26 mouse cellular contexts compared by ENCODE assay signal in genomic region chr6:94841881-94842280, GRCm38 (mm10).
"Had no signal": no experiment of that assay in that cellular context is flagged by ENCODE, and none has a peak within 500 bp of the region (broad histone marks: within the 10 kb centered on the region; RNA-seq: fewer than 3 reads in every experiment).

No protein-coding gene starts in this region.

- H3K4me1 ChIP-seq: heart, embryonic 13.5 days; heart, embryonic 15.5 days; hindbrain, embryonic 12.5 days; intestine, embryonic 15.5 days; limb, embryonic 15.5 days; liver, embryonic 12.5 days had no signal

- H3K36me3 ChIP-seq: heart, embryonic 13.5 days; heart, embryonic 15.5 days; hindbrain, embryonic 10.5 days; hindbrain, embryonic 12.5 days; intestine, embryonic 15.5 days; limb, embryonic 13.5 days; limb, embryonic 15.5 days; liver, embryonic 12.5 days had no signal

- H3K4me3 ChIP-seq: gastrocnemius, adult 2 months; heart, adult 2 months; heart, embryonic 13.5 days; heart, embryonic 15.5 days; hindbrain, embryonic 10.5 days; hindbrain, embryonic 12.5 days; intestine, embryonic 15.5 days; limb, embryonic 13.5 days; limb, embryonic 15.5 days; liver, embryonic 12.5 days had no signal

- H3K27me3 ChIP-seq: heart, embryonic 13.5 days; heart, embryonic 15.5 days; hindbrain, embryonic 12.5 days; intestine, embryonic 15.5 days; limb, embryonic 13.5 days; limb, embryonic 15.5 days; liver, embryonic 12.5 days had no signal

- H3K9ac ChIP-seq: heart, embryonic 13.5 days; heart, embryonic 15.5 days; hindbrain, embryonic 12.5 days; hindbrain, embryonic 14.5 days; intestine, embryonic 15.5 days; limb, embryonic 13.5 days; limb, embryonic 15.5 days; liver, embryonic 12.5 days had no signal

- H3K4me2 ChIP-seq: heart, embryonic 11.5 days; heart, embryonic 13.5 days; heart, embryonic 15.5 days; hindbrain, embryonic 12.5 days; hindbrain, embryonic 14.5 days; intestine, embryonic 15.5 days; limb, embryonic 13.5 days; limb, embryonic 15.5 days; liver, embryonic 12.5 days had no signal

- H3K9me3 ChIP-seq: heart, embryonic 13.5 days; heart, embryonic 15.5 days; hindbrain, embryonic 10.5 days; hindbrain, embryonic 12.5 days; intestine, embryonic 15.5 days; limb, embryonic 13.5 days; limb, embryonic 15.5 days; liver, embryonic 12.5 days had no signal

- H3K27ac ChIP-seq: gastrocnemius, adult 2 months; heart, adult 2 months; heart, embryonic 13.5 days; heart, embryonic 15.5 days; hindbrain, embryonic 10.5 days; hindbrain, embryonic 12.5 days; hindbrain, embryonic 14.5 days; intestine, embryonic 15.5 days; kidney, postnatal 0 days; limb, embryonic 13.5 days; limb, embryonic 15.5 days; liver, embryonic 12.5 days had no signal

- ATAC-seq: hindbrain, embryonic 16.5 days; inflammation-experienced regulatory T-cells, adult 6 months; intestine, embryonic 15.5 days; intestine, postnatal 0 days; liver, embryonic 12.5 days had no signal

- DNase-seq: gastrocnemius, adult 2 months; gastrocnemius, postnatal 10 days; gastrocnemius, postnatal 25 days; heart, adult 2 months; heart, postnatal 4 days; kidney, adult 18-20 months; kidney, adult 8-10 months; kidney, postnatal 14 days; kidney, postnatal 36 days; layer of hippocampus, adult 9-11 months; layer of hippocampus, postnatal 36 days; left cerebral cortex, postnatal 4 days had no signal
